Mouse (Mus musculus) liver, embryonic 14.5 days (tissue): ENCODE results near the gene Rpl9-ps6.

Experiments used
- CTCF ChIP-seq: IDR thresholded peaks from 2 replicates; pipeline ENCODE4 v1.5.1; 2016; ENCODE audit warnings: antibody characterized with exemption, low read depth, control low read depth
- EP300 ChIP-seq: IDR thresholded peaks from 2 replicates; pipeline ENCODE4 v1.6.1; 2016; ENCODE audit warnings: antibody characterized with exemption, low read depth

- no peak for TF ChIP-seq EP300
- TF ChIP-seq CTCF: no peak
These were observed 24.6 kb upstream of the Rpl9-ps6 start for GRCm38 (mm10) chr19:32490976-32491375.
